Mouse (Mus musculus): Measurements from ENCODE around the gene Itsn1.

GRCm38 (mm10) chr16:91730446-91730845 lies 1.4 kb downstream of the Itsn1 start:
- TF ChIP-seq POLR2A (IDR thresholded peaks at IDR 0.05; ENCODE audit: borderline replicate concordance, extremely low read depth, low read depth, low read length): no peak
- no peak for TF ChIP-seq CTCF (IDR thresholded peaks at IDR 0.05; ENCODE audit: insufficient read depth, low read length)
